Mouse (Mus musculus): ENCODE measurements at regions not wholly inside any gene's neighbourhood (a gene's known extent, or its start where the extent isn't known, plus 50 kb on each side); places are given as distances from the start of the nearest gene placed in this dataset.
A peak's percentile ranks its signal among the peaks of the same experiment; 100 is the strongest.

DNA sequence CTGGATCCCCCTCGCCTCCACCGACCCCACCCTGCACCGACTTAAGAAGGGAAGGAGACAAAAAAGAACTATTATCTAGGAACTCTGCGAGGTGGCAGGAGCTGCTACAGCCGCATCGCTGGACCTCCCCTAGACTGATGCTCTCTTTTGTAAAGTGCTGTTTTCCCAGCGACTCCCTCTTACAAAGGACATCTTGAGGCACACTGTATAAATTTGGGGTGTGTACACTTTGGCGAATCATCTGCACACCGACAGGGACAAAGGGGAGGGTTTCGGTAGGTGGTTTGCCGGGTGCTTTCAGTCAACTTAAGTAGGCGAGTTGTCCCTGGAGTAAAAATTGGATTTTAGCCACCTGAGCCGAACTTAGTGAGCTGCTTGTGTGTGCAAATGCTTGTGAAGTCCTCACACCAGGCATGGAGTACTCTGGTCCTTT lies 112.4 kb upstream of the Ubash3b start:
- DNase-seq, result no peak

DNA sequence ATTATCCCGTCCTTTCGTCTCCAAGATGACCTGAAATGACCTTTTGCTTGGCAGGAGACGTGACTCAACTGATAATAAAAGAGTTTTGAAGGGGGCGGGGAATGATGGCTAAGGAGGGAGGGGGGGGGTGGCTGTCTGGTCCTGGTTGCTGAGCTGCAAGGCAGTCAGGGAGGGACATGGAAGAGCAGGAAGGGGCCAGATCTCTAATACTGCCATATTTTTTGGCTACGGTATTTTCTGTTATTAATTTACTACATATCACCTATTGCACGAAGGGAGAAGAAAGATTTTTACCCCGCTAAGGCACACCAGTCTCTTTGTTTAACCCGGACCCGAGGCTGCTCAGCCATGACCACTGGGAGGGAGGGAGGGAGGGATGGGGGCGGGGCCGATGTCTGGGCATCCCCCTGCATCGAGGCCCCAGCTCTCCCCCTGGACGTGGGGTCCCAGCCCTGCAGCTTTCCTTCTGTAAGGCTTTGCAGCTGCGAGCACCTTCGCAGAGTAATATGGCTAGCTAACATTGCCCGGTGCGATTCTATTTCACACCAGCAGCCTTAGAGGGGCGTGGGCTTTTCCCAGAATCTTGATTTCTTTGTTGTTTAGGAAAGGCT lies 111.8 kb upstream of the Ubash3b start:
- DNase-seq, result no peak

DNA sequence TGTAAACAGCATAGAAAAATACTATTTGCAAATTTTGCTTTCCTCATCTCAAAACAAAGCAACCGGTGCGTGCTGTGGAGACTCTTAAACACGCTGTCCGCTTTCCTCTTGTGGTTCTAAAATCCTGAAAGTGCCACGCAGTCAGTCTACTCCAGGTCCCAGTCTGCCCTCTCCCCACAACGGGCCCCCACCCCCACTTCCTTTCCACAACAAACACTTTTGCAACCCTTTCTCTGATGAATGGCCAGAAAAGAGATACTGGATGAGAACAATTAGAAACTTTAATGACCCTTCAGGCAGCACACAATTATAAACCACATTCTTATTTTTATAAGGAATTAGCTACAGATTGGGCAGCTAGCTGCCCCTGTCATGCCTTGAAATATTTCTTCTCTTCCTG lies 111.1 kb upstream of the Ubash3b start:
- no peak for DNase-seq

DNA sequence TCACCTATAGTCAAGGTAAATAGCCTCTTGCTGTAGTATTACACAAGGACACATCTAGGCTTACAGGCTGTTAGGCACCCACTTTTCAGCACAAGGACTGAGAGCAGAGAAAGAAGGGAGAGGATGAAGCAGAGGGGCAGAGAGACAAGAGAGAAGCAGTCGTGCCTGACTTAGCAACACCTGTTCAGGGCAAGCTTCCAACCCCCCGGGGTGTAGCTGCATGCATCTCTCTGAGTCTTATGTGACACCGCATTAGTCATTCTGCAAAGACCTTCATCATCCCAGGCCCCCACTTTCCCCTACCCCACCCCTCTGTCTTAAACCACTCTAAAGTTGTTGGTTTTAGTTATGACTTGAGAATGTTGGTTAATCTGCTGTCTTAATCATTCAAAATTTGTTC lies 106.6 kb upstream of the Ubash3b start:
- DNase-seq, result no peak

DNA sequence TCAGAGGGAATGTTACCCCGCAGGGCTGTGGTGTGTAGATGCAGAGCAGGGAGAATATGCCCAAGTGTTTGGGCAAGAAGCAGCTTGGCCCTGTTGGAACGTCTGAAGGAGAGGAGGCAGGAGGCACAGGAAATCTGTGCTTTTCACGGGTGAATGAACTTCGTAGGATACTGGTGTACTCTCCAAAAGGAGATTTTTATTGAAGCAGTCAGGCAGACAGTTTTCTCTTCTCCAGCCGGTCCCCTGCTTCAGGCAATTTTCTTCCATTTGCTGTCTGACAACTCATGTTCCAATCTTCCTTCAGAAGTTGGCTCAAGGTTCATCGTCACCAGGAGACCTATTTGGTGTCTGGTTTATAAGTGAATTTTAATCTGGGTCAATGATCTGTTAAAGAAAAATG lies 103.0 kb upstream of the Ubash3b start:
- DNase-seq, result no peak

DNA sequence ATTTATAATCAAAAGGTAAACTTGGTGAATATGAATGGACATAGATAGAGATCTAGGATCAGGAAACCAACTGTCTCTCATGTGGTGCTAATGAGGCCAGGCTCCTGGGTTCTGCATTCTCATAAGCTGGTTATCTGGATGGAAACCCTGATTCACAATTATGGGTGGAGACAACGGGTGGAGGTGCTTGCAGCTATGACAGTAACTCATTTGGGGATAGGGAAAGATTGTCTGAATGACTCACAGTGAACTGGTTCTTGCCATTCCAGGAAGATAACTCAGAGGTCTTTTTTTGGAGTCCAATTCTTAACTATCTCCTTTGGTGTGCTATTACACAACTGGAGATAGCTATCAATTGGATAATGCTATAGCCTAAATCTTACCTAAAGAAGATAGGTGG lies 95.7 kb upstream of the Ubash3b start:
- DNase-seq, result no peak

DNA sequence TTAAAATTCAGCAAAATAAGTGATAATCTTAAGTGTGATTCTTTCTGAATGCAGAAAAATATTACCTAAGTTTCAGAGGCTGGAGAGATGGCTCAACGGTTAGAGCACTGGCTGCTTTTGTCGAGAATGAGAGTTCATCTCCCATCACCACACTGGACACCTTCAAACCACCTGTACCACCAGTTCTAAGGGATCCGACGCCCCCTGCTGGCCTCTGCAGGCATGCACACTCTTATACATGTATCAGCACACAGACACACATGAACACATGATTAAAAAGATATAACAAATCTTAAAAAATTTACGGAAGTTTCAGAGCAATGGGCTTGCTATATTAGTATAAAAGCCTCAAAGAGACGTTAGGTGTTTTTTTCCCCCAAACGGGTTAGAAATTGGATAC lies 80.9 kb upstream of the Ubash3b start:
- no peak for DNase-seq

DNA sequence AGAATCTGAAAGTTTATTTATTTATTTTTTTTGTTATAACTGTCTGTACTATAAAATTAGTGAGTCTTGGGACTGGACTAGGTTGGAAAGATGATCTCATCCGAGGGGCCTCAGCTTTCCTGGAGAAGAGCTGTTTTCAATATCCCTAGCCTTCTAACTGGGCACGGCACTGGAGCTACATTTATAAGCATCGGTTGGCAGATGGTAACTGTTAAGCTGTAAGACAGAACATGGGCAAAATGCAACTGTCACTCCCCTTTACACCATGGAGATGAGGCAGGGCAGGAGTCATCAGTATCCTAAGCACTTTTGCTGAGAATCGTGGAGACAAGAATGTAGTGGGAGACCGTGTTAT lies 77.6 kb upstream of the Ubash3b start:
- DNase-seq, result no peak

DNA sequence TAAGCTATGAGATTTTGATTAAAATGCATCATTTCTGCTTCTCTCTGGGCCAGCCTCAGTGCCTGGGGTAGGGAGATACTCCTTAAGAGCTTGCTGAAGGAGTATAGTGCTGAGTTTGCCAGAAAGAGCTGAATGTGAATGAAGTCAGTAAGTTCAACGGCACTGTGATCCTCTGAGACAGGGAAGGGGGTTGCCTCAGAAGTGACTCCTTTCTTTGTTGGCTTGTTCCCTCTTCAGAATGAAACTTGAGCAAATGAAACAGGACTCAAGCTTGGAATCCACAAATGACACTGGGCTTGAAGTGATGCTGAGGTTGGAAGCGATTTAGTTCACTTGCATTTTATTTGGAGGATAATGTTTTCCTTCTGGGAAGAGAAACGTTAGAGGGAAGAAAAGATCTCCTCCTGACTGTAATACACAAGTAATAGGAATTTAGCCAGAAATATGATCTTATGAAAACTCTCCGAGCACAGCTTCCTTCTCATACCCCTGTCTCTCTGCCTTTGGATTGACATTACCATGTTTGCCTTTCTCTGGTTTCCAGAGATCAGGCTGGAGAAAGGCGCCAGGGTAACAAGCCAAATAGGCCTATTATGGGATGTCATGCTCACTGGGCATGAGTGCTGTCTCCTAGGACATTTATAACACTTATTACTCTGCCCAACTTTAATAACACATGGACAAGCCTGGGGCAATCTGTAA lies 77.0 kb upstream of the Ubash3b start:
- no peak for DNase-seq

DNA sequence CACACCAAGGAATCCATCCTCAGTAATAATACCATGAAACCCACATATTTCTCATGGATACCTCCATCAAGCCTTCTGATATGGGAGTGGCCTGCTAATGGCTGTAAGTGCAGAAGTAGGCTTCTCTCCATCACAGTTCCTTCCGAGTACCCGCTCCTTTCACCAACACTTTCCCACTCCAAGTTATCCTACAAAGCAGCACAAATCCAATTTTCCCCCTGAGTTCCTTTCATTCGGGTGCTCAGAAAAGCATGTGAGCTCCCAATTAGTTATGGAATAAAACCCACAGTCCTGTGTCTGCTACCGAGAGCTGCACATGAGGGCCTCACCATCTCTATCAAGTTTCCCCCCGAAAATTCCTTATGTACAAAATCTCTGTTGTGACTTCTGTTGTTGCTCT lies 75.8 kb upstream of the Ubash3b start:
- DNase-seq, result no peak

DNA sequence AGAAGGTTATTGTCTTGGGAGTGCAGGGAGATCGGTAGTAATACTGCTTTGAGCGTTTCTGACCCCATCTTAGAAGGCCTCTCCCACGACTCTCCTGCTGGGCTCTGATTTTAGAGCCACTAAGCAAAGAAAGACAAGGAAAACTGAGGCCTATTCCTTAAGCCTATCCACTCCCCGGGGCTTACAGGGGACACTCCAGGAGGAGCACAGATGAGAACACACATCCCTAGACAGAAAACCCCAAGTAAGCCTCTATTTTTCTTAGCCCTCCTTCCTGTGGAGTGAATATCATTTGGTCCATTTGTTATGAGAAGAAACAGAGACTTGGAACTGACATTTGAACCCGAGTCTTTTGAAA lies 67.7 kb upstream of the Ubash3b start:
- DNase-seq, result no peak

DNA sequence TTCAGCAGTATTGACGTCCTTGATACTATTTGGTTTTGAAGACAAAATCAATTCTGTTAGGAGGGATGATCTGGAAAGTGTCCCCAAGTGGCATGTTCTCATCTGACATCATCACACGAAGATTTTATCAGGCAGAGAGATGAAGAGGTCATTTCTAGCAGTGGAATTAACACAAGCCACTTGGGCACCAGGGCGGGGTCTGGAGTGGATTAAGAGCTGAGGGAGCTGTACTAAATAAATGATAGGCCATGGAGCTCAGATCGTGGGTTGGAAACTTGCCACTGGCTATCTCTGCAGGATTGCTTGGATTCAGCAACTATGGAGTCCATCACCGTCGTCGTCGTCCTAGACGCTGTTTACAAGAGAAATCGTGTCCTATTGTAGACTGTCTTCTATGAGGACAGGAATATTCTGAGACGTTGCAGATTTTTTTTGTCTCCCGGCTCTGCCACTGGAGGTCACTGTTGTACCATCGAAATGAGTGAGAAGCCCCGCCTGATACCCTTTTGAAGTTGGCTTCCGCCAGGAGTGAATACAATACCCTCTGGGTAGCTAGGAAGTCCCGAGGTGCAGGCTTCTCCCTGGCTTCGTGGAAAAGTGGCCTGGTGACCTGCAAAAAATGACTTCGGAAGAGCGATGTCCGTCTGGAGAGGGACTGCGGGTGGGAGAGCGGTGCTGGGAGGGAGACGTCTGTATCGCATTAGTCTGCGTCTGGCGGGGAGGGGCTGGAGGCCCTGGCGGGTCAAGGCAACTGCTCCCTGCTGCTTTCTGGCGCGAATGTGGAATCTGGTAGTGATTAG lies 67.1 kb upstream of the Ubash3b start:
- peak; percentile 84 to 87 for DNase-seq

DNA sequence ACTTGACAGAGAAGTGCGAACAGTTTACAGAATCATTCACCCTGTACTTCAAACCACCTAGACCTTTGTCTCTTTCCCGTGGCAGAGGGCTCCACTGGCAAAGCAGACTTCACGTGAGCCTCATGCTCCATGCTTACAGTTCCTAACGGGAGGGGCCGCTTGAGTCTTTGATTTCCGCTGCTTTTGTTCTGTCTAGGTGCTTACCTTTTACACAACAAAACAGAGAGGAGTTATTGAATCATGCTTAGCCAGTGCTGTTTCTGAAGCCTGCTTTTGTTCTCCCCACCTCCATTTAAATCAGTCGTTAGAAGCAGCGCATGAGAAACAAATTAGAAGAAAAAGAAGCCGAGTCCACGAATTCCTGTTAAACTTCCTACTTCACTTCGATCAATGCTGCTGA lies 61.9 kb upstream of the Ubash3b start:
- DNase-seq, result no peak

DNA sequence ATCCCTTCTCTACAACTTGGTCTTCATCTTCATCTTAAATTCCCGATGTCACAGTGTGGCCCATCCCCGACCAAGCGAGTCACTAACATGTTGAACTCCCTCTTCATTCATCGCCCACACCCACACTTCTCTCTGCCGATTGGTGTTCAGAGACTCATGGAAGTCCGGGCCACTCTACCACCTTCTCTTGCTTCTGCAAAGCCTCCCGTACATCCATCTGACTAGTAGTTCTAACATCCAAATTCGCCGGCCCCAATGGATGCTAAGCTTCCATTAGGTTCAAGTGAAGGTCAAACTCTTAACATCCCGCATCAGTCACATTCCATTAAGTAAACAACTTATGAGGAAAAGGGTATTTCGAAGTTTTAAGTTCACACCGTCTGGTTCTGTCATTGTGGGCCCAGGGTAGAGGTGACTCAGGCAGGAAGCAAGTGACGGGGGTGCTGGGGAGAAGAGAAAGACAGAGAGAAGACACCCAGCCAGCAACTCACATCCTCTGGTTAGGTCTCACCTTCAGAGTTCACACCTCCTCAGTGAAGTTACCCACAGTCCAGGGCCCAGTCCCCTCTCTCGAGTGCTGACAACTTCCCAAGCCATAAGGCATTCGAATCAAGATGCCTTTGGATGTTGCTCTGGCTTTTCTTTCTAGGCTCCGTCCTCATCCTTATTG lies 61.0 kb upstream of the Ubash3b start:
- no peak for DNase-seq

DNA sequence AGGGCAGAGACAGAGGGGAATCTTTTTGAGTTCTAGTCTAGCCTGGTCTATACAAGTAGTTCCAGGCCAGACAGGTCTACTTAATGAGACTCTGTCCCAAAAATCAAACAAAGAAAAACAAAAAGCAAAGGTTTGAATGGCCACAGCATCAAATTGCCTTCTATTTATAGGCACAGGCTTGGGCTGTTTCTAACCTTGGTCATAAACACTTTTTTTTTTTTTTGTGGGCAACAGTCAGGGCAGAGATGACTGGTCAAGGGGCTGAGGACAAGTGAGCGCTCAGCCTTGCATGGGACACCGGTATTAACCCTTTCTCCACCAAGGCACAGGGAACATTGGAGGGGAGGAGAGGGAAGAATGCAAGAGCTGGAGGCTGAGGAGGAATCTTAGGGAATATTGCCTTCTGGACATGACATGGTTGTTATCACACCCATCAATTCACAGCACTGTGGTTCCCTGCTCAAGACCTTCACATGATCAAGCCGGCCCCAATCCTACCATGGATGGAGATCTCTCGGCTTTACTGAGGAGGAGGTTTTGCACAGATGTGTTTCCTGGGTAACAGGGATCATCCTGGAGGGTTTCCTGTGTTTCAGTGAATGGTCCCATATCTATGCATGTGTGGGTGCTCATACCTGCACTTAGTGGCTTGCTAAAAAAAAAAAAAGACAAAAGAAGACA lies 59.8 kb upstream of the Ubash3b start:
- no peak for DNase-seq

DNA sequence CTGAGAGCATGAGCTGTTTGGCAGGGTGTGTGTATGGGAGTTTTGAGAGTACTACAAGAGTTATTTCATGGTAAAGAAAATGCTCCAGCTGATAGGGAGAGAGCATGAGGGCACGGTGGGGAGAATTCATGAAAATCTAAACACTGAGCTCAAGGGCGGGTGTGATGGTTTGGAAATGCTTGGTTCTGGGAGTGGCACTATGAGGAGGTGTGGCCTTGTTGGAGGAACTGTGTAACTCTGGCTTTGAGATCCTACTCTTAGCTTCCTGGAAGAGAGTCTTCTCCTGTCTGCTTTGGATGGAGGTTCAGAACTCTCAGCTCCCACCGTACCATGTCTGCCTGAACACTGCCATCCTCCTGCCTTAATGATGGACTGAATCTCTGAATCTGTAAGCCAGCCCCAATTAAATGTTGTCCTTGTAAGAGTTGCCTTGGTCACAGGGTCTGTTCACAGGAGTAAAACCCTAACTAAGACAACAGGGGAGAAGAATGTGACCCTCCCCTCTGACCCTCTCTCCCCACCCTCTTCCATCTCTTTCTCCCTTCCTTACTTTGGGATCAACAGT lies 58.7 kb upstream of the Ubash3b start:
- DNase-seq, result no peak

DNA sequence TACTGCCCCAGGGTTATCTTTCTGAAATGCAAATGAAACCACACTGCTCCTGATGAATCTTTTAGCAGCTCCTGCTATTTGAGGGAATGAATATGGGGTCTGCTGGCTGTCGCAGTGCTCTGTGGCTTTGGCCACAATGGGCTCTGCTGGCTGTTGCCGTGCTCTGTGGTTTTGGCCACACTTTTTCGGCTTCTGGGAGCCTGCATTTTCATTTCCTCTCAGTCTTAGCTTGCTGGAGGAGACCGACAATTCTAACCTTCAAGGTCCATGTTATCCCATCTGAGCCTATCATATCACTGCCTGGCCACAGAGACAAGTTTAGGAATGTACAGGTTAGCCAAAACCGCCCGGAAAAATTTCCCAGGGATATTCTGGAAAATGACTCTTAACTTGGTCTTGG lies 57.2 kb upstream of the Ubash3b start:
- no peak for DNase-seq

DNA sequence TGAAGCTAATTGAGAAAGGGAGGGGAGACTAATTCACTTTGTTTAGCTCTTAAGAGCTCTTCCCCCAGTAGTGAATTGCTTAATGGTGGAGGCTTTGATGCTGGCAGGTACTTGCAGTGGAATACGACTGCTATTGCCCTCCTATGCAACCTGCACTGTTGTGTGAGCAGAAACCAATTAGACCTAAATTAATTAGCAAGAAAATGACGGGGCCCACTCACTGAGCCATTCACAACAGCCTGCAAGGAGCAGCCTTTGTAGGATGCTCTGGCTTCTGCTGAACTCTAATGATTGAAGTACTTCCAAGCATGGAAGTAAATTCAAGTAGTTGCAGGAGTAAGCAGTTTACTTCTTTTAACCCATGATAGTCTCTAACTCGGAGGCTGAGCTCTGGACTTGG lies 54.8 kb upstream of the Ubash3b start:
- no peak for DNase-seq

DNA sequence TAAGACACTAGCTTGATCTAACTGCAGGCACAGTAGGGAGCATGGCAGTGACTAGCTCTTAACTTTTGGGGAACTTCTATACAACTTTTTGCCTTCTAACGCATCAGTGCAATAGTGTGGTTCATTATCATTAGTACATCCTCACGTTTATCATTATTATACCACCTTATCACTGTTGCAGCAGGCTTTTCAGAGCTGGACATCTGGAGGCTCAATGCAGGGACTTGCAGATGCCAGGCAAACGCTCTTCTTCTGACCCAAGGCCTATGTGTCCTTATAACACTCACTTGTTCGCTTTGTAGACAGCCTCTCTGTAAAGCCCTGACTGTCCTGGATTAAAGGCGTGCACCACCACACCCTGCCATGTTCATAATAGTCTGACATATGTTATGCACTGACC lies 53.5 kb upstream of the Ubash3b start:
- no peak for DNase-seq

DNA sequence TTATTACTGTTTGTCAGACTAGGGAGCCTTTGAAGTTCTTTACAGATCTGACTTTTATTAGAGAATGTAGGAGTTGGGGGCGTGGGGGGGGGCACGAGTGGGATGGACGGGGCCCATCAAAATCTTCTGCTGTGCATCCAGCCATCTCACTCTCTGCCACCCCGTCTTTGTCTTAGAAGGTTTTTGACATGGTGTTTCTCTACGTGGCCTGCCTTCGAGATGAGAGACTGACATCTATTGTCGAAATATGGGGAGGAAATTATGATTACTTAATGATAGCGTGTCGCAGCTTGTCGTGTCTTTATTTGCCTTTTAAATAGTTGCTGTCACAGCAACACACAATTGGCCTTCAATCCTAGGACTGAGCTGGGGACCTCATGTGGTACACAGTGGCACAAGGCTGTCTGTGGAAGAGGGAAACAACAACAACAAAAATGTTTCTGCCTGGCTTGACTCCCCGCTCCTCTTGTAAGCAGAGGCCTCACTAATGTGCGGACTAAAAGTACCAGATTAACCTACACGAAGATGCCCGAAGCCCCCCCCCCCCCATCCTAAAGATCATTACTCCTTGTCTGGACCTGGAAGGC lies 51.5 kb upstream of the Ubash3b start:
- no peak for DNase-seq

DNA sequence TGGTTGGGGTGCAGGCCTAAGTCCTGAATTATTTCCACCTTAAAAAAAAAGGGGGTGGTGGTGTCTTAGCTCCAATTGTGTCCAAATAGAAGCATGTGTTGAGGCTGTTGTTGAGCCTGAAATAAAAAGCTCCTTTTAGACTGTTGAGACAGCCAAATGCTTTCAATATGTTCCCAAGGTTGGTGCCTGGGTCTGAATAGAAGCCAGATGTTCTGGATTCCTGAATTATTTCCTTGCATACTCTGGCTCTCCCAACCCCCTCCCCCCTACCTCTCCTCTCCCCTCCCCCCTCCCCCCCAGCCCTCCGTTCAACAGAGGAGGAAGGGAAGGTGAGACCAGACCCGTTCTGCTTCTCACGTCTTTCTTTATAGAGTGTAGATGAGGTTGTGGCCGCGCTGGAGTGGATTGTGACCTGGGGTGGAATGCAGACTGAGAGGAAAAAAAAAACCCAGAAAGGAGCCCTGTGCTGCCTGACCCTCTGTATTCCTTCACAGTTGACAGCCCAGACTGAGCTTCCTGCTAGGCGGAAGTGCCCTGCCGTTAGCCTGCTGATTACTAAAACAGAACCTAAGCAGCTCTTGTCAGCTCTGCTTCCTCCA lies 50.9 kb upstream of the Ubash3b start:
- DNase-seq, result peak; percentile 63 to 74

DNA sequence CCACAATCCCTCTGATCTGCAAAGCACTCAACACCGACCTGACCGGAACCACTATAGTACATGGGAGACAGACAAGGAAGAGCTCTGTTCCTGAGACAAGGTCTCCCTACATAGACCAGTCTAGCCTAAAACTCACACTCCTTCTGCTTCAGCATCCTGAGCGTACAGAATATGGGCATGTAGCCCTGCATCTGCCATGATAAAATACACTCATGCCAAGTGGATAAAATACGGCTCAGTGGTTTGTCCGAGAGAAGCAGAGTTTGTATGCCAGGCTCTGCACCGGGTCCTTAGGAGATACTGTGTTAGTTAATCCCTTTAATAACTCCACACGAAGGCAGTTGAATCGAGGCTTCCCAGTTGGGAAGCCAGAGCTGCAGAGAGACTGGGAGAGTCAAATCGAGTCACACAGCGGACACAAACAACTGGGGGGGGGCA lies 50.4 kb upstream of the Ubash3b start:
- DNase-seq, result no peak
